Mouse (Mus musculus) intestine, postnatal 0 days (tissue): ENCODE data around the gene Gipr. TPM values are rescaled to one million over a fixed set of nuclear protein-coding genes. Genes with fewer than 3 reads are reported as not detected.

Experiments
- ATAC-seq: fragments of 200-750 bp; cut with Nextera tagmentation; 2 replicates; pipeline ENCODE4 v1.8.0; 2017; ENCODE audit warnings: mild to moderate bottlenecking, moderate TSS enrichment, moderate library complexity
- H3K27ac ChIP-seq: fragments of 300-500 bp; sonication (generic); 2 replicates; pipeline ENCODE4 v1.5.1; 2014; ENCODE audit warnings: mild to moderate bottlenecking, low read depth, low read length, moderate library complexity
- H3K27me3 ChIP-seq: fragments of 300-500 bp; sonication (generic); replicated peaks from 2 replicates; pipeline ENCODE4 v1.6.1; 2014; ENCODE audit warnings: low read length, mixed read lengths; ENCODE audit not compliant: control insufficient read depth, insufficient read depth
- H3K36me3 ChIP-seq: fragments of 300-500 bp; sonication (generic); 2 replicates; pipeline ENCODE4 v1.6.1; 2014; ENCODE audit warnings: mild to moderate bottlenecking, moderate library complexity; ENCODE audit not compliant: control insufficient read depth, insufficient read depth
- H3K4me1 ChIP-seq: fragments of 300-500 bp; sonication (generic); replicated peaks from 2 replicates; pipeline ENCODE4 v1.6.1; 2014; ENCODE audit warnings: antibody characterized with exemption, low read length, mixed read lengths; ENCODE audit not compliant: control insufficient read depth, insufficient read depth
- H3K4me2 ChIP-seq: fragments of 300-500 bp; sonication (generic); replicated peaks from 2 replicates; pipeline ENCODE4 v1.6.1; 2014; ENCODE audit warnings: low read depth, mild to moderate bottlenecking, moderate library complexity
- H3K4me3 ChIP-seq: fragments of 300-500 bp; sonication (generic); 2 replicates; pipeline ENCODE4 v1.5.1; 2014; ENCODE audit warnings: low read depth, low read length
- H3K9ac ChIP-seq: fragments of 300-500 bp; sonication (generic); 2 replicates; pipeline ENCODE4 v1.6.1; 2014; ENCODE audit warnings: mild to moderate bottlenecking, low read depth, low read length
- H3K9me3 ChIP-seq: fragments of 300-500 bp; sonication (generic); 2 replicates; pipeline ENCODE4 v1.6.1; 2016; ENCODE audit warnings: mixed run types; ENCODE audit not compliant: control insufficient read depth
- CTCF ChIP-seq: sonication (generic); IDR thresholded peaks from 2 replicates; pipeline ENCODE4 v1.5.1; 2016; ENCODE audit warnings: low read depth, mild to moderate bottlenecking, control low read depth, antibody characterized with exemption, moderate library complexity
- WGBS: fragments of 180-500 bp; shearing (Covaris S2); extraction: QIAGEN DNeasy Blood & Tissue Kit; methylation state at CpG from one replicate; pipeline ENCODE4 v1.1.7; 2014; 5-methylcytosine and 5-hydroxymethylcytosine counted together
- polyA plus RNA-seq: library from polyadenylated mRNA; unstranded; fragments of >200 nt; fragmentation: Nextera tagmentation; extraction: Ambion mirVana; gene quantifications from 2 replicates; pipeline ENCODE4 v1.2.1, GENCODE M21; 2015

Gipr gene
- polyA plus RNA-seq, 1 experiment from 2014 or later, result 0.48 TPM

- no peak for ATAC-seq
- TF ChIP-seq CTCF, result no peak
- Histone ChIP-seq H3K4me2 (no peak overlapping the region), H3K27me3 (no peaks in the 10 kb centered on the region), H3K4me3 (no peak overlapping the region), H3K36me3 (peaks cover 47% of the 10 kb centered on the region), H3K4me1 (no peaks in the 10 kb centered on the region), H3K9me3 (no peaks in the 10 kb centered on the region), H3K9ac (no peak overlapping the region), H3K27ac (no peak overlapping the region)
- 94% methylated on average over 38 of the region's 38 CpGs for WGBS
Observed at GRCm38 (mm10) chr7:19136673-19137334, 29.1 kb downstream of the Gipr start.

- H3K4me2 ChIP-seq, result no peak overlapping the region
- ATAC-seq, result no peak
- H3K4me3 ChIP-seq, result no peak overlapping the region
- H3K9me3 ChIP-seq, result no peaks in the 10 kb centered on the region
- H3K36me3 ChIP-seq, result peaks cover 47% of the 10 kb centered on the region
- H3K27me3 ChIP-seq, result no peaks in the 10 kb centered on the region
- no peak for TF ChIP-seq CTCF
- 0 out of 2 replicates have a peak overlapping the region, but pooled peaks have one; percentile 21 for H3K27ac ChIP-seq
- WGBS, result 96% methylated on average over 13 of the region's 13 CpGs
- no peaks in the 10 kb centered on the region for H3K4me1 ChIP-seq
- no peak overlapping the region for H3K9ac ChIP-seq
Observed at GRCm38 (mm10) chr7:19136168-19136567, 29.8 kb downstream of the Gipr start.

- no peaks in the 10 kb centered on the region for H3K9me3 ChIP-seq
- peak overlapping the region; percentile 37 for H3K4me3 ChIP-seq
- peaks cover 13% of the 10 kb centered on the region for H3K36me3 ChIP-seq
- peak overlapping the region; percentile 35; the same call in 1 of the 2 replicates for H3K9ac ChIP-seq
- no peaks in the 10 kb centered on the region for H3K27me3 ChIP-seq
- peak overlapping the region; percentile 68 for H3K4me2 ChIP-seq
- ATAC-seq, result peak; percentile 99
- peak overlapping the region; percentile 60; the same call in 1 of the 2 replicates for H3K27ac ChIP-seq
- peak; percentile 94 for TF ChIP-seq CTCF
- no peaks in the 10 kb centered on the region for H3K4me1 ChIP-seq
- WGBS, result under 1% methylated on average over 39 of the region's 39 CpGs
Observed at GRCm38 (mm10) chr7:19131324-19131848, 34.5 kb downstream of the Gipr start.

- Histone ChIP-seq H3K9ac (0 out of 2 replicates have a peak overlapping the region, but pooled peaks have one; percentile 22), H3K9me3 (no peaks in the 10 kb centered on the region), H3K27me3 (no peaks in the 10 kb centered on the region), H3K4me2 (peak overlapping the region; percentile 68), H3K4me1 (no peaks in the 10 kb centered on the region), H3K36me3 (peaks cover 6% of the 10 kb centered on the region), H3K27ac (0 out of 2 replicates have a peak overlapping the region, but pooled peaks have one; percentile 60), H3K4me3 (peak overlapping the region; percentile 37)
- ATAC-seq, result no peak
- peak; percentile 49 for TF ChIP-seq CTCF
- WGBS, result 27% methylated on average over 4 of the region's 4 CpGs
Observed at GRCm38 (mm10) chr7:19130657-19131056, 35.3 kb downstream of the Gipr start.

GRCm38 (mm10) chr7:19129396-19129795, 36.5 kb downstream of the Gipr start:
- H3K4me1 ChIP-seq, result 0 out of 2 replicates have a peak, but pooled peaks cover 3% of the 10 kb centered on the region
- no peak for TF ChIP-seq CTCF
- H3K27me3 ChIP-seq, result no peaks in the 10 kb centered on the region
- H3K9ac ChIP-seq, result no peak overlapping the region
- H3K27ac ChIP-seq, result no peak overlapping the region; the same call in 1 of the 2 replicates
- no peaks in the 10 kb centered on the region for H3K9me3 ChIP-seq
- H3K4me2 ChIP-seq, result no peak overlapping the region
- no peak for ATAC-seq
- WGBS, result 96% methylated on average over 5 of the region's 5 CpGs
- H3K36me3 ChIP-seq, result no peaks in the 10 kb centered on the region
- H3K4me3 ChIP-seq, result no peak overlapping the region

- no peaks in the 10 kb centered on the region for H3K36me3 ChIP-seq
- H3K27me3 ChIP-seq, result no peaks in the 10 kb centered on the region
- no peak overlapping the region for H3K9ac ChIP-seq
- 83% methylated on average over 5 of the region's 5 CpGs for WGBS
- no peak overlapping the region for H3K4me2 ChIP-seq
- 0 out of 2 replicates have a peak, but pooled peaks cover 3% of the 10 kb centered on the region for H3K4me1 ChIP-seq
- H3K9me3 ChIP-seq, result no peaks in the 10 kb centered on the region
- H3K27ac ChIP-seq, result no peak overlapping the region
- ATAC-seq, result no peak
- no peak for TF ChIP-seq CTCF
- H3K4me3 ChIP-seq, result no peak overlapping the region
Observed at GRCm38 (mm10) chr7:19127744-19128143, 38.2 kb downstream of the Gipr start.
